Mouse (Mus musculus) splenic B cell, adult 2 months (primary cell): ENCODE data around the gene Tmem252.

Experiments used
- DNase-seq: peaks from one replicate; pipeline ENCODE4 v3.0.0-alpha.2; 2011; ENCODE audit warnings: low read depth, low spot score
- H3K27me3 ChIP-seq: 2 replicates; pipeline ENCODE4 v1.6.1; 2012; ENCODE audit warnings: mild to moderate bottlenecking, low read length, moderate library complexity, mixed read lengths; ENCODE audit not compliant: control insufficient read depth, poor library complexity, insufficient read depth, severe bottlenecking
- H3K36me3 ChIP-seq: 2 replicates; pipeline ENCODE4 v1.6.1; 2012; ENCODE audit warnings: mild to moderate bottlenecking, low read length, moderate library complexity, mixed read lengths; ENCODE audit not compliant: control insufficient read depth, poor library complexity, insufficient read depth, severe bottlenecking

The Tmem252 gene

GRCm38 (mm10) chr19:24730661-24731060 is 56.9 kb downstream of the Tmem252 start:
- no peak for DNase-seq
- Histone ChIP-seq H3K36me3 (no peaks in the 10 kb centered on the region), H3K27me3 (no peaks in the 10 kb centered on the region)
